Mouse (Mus musculus): Measurements from ENCODE around the gene Car11.

DNA sequence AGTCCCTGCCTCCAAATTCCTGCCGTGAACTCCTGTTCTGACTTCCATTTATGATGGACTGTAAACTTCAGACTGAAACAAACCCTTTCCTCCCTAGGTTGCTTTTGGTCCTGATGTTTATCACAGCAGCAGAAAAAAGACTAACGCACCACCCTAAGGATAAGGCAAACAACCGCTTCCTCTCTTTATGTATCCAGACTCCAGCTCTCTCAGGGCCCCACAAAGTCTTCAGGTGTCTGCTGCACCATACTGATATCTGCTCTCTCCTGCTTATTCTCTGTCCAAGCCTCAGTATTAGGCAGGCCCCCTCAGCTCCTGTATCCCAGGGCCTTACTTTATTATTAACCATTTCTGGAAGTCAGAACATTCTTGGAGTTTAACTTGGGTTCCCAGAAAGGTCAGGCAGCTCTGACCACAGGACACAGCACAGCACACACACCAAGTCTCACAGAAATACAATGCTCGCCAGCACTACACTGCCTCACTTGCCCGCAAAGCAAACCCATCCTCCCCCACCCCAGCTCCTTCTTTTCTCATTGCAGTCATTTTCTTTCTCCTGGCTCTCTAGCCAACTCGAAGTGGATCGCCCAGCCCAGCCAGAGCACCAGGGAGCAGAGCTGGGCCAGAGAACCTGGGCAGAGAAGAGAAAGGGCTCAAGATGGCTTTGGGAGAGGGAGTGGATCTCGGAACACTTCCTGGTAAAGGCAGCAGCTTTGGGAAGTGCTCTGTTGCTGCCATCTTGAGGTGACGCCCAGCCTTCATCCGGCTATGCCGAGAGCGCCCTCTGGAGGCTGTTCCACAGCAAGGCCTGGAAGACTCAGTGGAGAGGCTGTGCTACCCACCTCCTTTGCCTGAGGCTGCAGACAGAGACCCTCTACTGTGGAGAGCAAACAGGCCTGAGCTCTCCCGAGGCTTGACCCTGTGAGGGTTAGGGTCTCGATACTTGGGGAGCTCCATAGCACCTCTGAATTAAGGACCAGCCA lies 17.2 kb upstream of the Car11 start:
- TF ChIP-seq CTCF (IDR thresholded peaks at IDR 0.05; ENCODE audit: insufficient read depth, low read depth, low read length) (peak; percentile 94), POLR2A (IDR thresholded peaks at IDR 0.05; ENCODE audit: insufficient read depth, low read depth, low read length) (no peak)
